Mouse (Mus musculus): Measurements from ENCODE around the gene Mtmr2. TPM values are rescaled to one million over a fixed set of nuclear protein-coding genes. Genes with fewer than 3 reads are reported as not detected.

The Mtmr2 gene
- total and polyA plus RNA-seq, 3 experiments = 19.7 to 42.6 (median 34.7) TPM

DNA sequence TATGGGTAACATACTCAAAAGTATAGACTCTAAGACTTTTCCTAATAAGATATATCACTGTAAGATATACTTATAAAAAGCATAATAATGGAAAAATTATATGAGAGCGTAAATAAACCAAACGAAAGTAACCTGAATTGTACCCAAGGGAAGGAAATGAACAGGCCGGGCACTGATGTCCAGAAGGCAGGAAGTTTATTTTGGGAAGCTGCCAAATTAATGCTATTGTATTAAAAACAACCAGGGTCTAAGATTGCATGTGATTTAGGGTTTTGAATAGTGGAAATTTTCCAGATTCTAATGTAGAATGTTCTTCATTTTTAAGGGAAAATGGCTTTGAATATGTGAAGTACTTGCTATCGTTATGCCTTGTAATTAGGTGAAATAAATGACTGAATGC is 4.3 kb downstream of the Mtmr2 start:
- Histone ChIP-seq H3K9ac (ENCODE audit: insufficient read depth, low read depth) (no peak overlapping the region), H3K27me3 (replicated peaks) (no peaks in the 10 kb centered on the region), H3K79me2 (replicated peaks; ENCODE audit: control insufficient read depth, extremely low read depth, insufficient read depth, poor library complexity, severe bottlenecking) (peaks cover 30% of the 10 kb centered on the region), H3K4me2 (ENCODE audit: insufficient read depth, low read depth, poor library complexity, severe bottlenecking) (no peak overlapping the region), H3K36me3 (replicated peaks in 1 of 2; ENCODE audit: control insufficient read depth in 1 of 2, insufficient read depth in 1 of 2, low read length in 1 of 2) (peaks cover 0 to 5% of the 10 kb centered on the region in 2 experiments), H3K27ac (ENCODE audit: insufficient read depth, low read depth) (no peak overlapping the region), H3K4me1 (ENCODE audit: control insufficient read depth in 1 of 2, insufficient read depth in 2 of 2) (peaks cover 2 to 11% of the 10 kb centered on the region in 2 experiments; a peak in 3 of 4 replicates), H3K4me3 (replicated peaks in 1 of 3; ENCODE audit: low read depth in 2 of 3, low read length in 2 of 3, poor library complexity in 1 of 3) (no peak overlapping the region), H3K9me3 (replicated peaks; ENCODE audit: low read length) (peaks cover 3% of the 10 kb centered on the region)
- in situ Hi-C loops (cut with MboI; ENCODE audit: low pct_ligation_motif_present, low pct_unique_long_range_greater_than_20kb, low sequenced_read_pairs) = no loop called here
- no peak for TF ChIP-seq MXI1 (IDR thresholded peaks at IDR 0.05; ENCODE audit: low read depth, low read length)
- TF ChIP-seq JUN (IDR thresholded peaks at IDR 0.05; ENCODE audit: insufficient read depth, low read depth, low read length) = no peak
- TF ChIP-seq MYC (IDR thresholded peaks at IDR 0.05; ENCODE audit: low read depth, low read length) = no peak
- no peak for TF ChIP-seq TBP (conservative IDR thresholded peaks at IDR 0.05; ENCODE audit: low read depth, low read length)
- TF ChIP-seq ZKSCAN1 (IDR thresholded peaks at IDR 0.05; ENCODE audit: borderline replicate concordance, low read depth, low read length) = no peak
- no peak for TF ChIP-seq MAX (IDR thresholded peaks at IDR 0.05; ENCODE audit: low read length)
- no peak for TF ChIP-seq KAT2A (IDR thresholded peaks at IDR 0.05; ENCODE audit: insufficient replicate concordance, low read length)
- TF ChIP-seq MAZ (IDR thresholded peaks at IDR 0.05; ENCODE audit: low read depth, low read length) = no peak
- no peak for DNase-seq (ENCODE audit: extremely low read depth)
- dilution Hi-C loops (cut with MboI; ENCODE audit: extremely low pct_ligation_motif_present, extremely low pct_unique_long_range_greater_than_20kb, low sequenced_read_pairs) = no loop called here

DNA sequence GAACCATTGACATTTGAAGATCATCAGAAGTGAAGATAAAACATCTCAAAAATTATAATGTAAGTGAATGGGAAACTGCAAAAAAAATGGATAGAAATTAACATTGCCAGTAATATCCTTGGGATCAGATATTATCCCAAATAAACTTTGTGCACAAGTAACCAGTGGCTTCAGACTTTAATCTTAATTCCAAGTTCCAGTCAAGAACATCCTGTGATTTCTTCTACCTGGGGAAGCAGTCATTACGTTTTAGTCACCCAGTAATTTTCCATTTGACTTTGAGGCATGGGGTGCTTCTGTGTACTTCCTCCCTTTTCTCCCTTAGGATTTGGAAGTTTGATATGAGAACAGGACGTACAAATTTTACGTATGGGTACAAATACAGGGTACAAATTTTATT is 12.2 kb downstream of the Mtmr2 start:
- Histone ChIP-seq H3K36me3 (replicated peaks in 1 of 2; ENCODE audit: control insufficient read depth in 1 of 2, insufficient read depth in 1 of 2, low read length in 1 of 2) (peaks cover 0 to 40% of the 10 kb centered on the region in 2 experiments), H3K9me3 (replicated peaks; ENCODE audit: low read length) (peaks cover 3% of the 10 kb centered on the region), H3K4me3 (replicated peaks in 1 of 3; ENCODE audit: low read depth in 2 of 3, low read length in 2 of 3, poor library complexity in 1 of 3) (no peak overlapping the region), H3K27ac (ENCODE audit: insufficient read depth, low read depth) (no peak overlapping the region), H3K79me2 (replicated peaks; ENCODE audit: control insufficient read depth, extremely low read depth, insufficient read depth, poor library complexity, severe bottlenecking) (peaks cover 9% of the 10 kb centered on the region; the same call in 1 of the 2 replicates), H3K27me3 (replicated peaks) (no peaks in the 10 kb centered on the region), H3K9ac (ENCODE audit: insufficient read depth, low read depth) (no peak overlapping the region), H3K4me2 (ENCODE audit: insufficient read depth, low read depth, poor library complexity, severe bottlenecking) (no peak overlapping the region), H3K4me1 (ENCODE audit: control insufficient read depth in 1 of 2, insufficient read depth in 2 of 2) (no peaks in the 10 kb centered on the region)
- no peak for TF ChIP-seq MYC (IDR thresholded peaks at IDR 0.05; ENCODE audit: low read depth, low read length)
- no peak for TF ChIP-seq IRF4 (IDR thresholded peaks at IDR 0.05; ENCODE audit: low read depth, low read length)
- no peak for TF ChIP-seq SIN3A (IDR thresholded peaks at IDR 0.05; ENCODE audit: low read length)
- no peak for TF ChIP-seq USF1 (IDR thresholded peaks at IDR 0.05; ENCODE audit: low read depth, low read length)
- no peak for TF ChIP-seq ZKSCAN1 (IDR thresholded peaks at IDR 0.05; ENCODE audit: borderline replicate concordance, low read depth, low read length)
- no peak for TF ChIP-seq MEF2A (IDR thresholded peaks at IDR 0.05; ENCODE audit: borderline replicate concordance, low read depth, low read length)
- no peak for TF ChIP-seq ZNF384 (IDR thresholded peaks at IDR 0.05; ENCODE audit: low read depth, low read length)
- no peak for TF ChIP-seq ETS1 (conservative IDR thresholded peaks at IDR 0.05; ENCODE audit: low read depth, low read length)
- TF ChIP-seq JUN (IDR thresholded peaks at IDR 0.05; ENCODE audit: insufficient read depth, low read depth, low read length) = no peak
- in situ Hi-C loops (cut with MboI; ENCODE audit: low pct_ligation_motif_present, low pct_unique_long_range_greater_than_20kb, low sequenced_read_pairs) (no loop called here), dilution Hi-C loops (cut with MboI; ENCODE audit: extremely low pct_ligation_motif_present, extremely low pct_unique_long_range_greater_than_20kb, low sequenced_read_pairs) (no loop called here)
- no peak for DNase-seq (ENCODE audit: extremely low read depth)

Data from CH12.LX (cell line).